Mouse (Mus musculus): ENCODE results near the gene Arhgef25. TPM values are rescaled to one million over a fixed set of nuclear protein-coding genes. Genes with fewer than 3 reads are reported as not detected.

Arhgef25 gene
- total RNA-seq (2023), result under 1 TPM in 1 of 2 experiments, not detected in 1; 0.55 TPM

GRCm38 (mm10) chr10:127189651-127190381, at the start of gene Arhgef25:
Arhgef25 (minus strand) TSS chr10:127190083.

DNA sequence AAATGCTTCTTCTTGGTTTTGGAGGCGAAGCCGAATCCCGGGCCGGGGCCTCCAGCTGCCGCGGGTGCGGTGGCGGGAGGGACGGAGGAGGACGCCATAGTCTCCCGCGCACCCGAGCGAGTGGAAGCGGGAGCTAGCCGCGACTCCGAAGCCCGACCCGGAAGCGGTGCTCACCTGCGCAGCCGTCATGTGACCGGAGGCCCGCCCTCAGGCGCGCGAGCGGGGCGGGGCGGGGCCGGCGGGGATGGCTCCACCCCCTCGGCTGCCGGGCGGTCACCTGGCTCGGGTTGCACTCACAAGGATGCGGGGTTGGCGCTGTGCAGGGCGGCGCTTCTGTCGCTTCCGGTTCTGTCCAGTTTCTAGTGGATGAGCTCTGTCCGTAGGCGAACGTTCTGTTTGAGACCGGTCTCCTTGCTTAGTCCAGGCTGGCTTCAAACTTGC, 21.6 kb upstream of the Arhgef25 start, which contains the start of gene Pip4k2c:
TSS of gene Pip4k2c (minus strand) at position 172 of the 441 bp plus-strand sequence.

DNA sequence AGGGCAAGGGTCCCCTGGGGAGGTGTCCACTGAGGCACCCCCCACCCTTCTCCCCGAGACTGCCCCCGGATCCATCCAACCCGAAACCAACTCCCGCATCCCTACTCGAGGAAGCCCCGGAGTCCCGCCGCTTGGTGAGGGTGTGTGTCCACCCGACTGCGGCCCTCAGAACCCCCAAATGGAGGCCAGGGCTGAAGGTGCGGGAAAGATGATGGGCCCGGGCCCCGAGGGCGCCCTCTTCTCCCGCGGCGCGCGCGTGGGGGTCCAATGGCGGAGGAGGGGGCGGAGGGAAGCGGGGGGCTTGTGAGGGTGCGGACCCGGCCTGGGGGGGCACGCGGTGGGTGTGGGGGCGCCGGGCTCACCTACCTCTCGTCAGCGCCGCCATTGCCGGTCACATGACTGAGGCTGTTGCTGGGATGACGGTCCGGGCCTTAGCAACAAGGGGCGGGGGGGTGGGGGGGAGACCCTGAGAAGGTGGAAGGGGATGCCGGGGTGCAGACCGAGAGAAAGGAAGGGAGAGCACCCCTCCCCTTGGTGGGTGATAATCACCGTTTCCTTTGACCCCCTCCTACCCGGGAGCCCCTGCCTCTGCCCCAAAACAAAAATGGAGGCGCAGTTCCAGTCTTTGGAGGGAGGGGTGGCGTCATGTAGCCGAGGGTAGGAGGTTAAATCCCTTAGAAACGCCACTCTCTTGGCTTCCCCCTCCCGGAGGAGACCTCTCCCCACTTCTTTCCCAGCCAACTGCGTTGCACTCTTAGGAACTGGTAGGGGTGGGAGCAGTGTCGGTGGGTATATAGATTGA, 5.6 kb upstream of the Arhgef25 start, which contains the start of gene Dtx3:
TSS of gene Dtx3 (minus strand) at position 401 of the 802 bp plus-strand sequence.

GRCm38 (mm10) chr10:127179871-127180694, 9.8 kb downstream of the Arhgef25 start, which contains the start of gene Slc26a10:
Slc26a10 (minus strand) TSS chr10:127180645.

GRCm38 (mm10) chr10:127164631-127165353, 25.1 kb downstream of the Arhgef25 start, which contains the start of gene B4galnt1:
B4galnt1 (plus strand) TSS chr10:127165225.

Other genes starting within 250 kb of the Arhgef25 start
- 100 to 1,000 TPM; 124 to 130 TPM for gene Ctdsp2, start 211.4 kb downstream of the Arhgef25 start, total RNA-seq (2023)
- under 1 TPM; 0.16 to 0.30 TPM for gene Avil, start 189.4 kb downstream of the Arhgef25 start, total RNA-seq (2023)
- gene Tsfm, start 159.2 kb downstream of the Arhgef25 start, total RNA-seq (2023), result 10 to 100 TPM; 12.8 to 15.0 TPM
- gene Mettl1, start 148.7 kb downstream of the Arhgef25 start, total RNA-seq (2023), result 1 to 10 TPM; 4.2 to 7.2 TPM
- gene Eef1akmt3, start 148.6 kb downstream of the Arhgef25 start, total RNA-seq (2023), result under 1 TPM in 1 of 2 experiments, not detected in 1; 0.30 TPM
- gene Cyp27b1, start 141.8 kb downstream of the Arhgef25 start, total RNA-seq (2023), result not detected
- under 1 TPM in 1 of 2 experiments, not detected in 1; 0.15 TPM for gene March9, start 129.9 kb downstream of the Arhgef25 start, total RNA-seq (2023)
- gene Cdk4, start 126.5 kb downstream of the Arhgef25 start, total RNA-seq (2023), result 10 to 100 TPM; 74.8 to 91.0 TPM
- 10 to 100 TPM; 66.0 to 66.3 TPM for gene Tspan31, start 119.8 kb downstream of the Arhgef25 start, total RNA-seq (2023)
- gene Agap2, start 114.8 kb downstream of the Arhgef25 start, total RNA-seq (2023), result 10 to 100 TPM; 32.9 to 33.7 TPM
- gene Os9, start 69.0 kb downstream of the Arhgef25 start, total RNA-seq (2023), result 100 to 1,000 TPM; 136 to 140 TPM
- 100 to 1,000 TPM; 257 to 262 TPM for gene B4galnt1, start 24.9 kb downstream of the Arhgef25 start, total RNA-seq (2023)
- not detected for gene Slc26a10, start 9.4 kb downstream of the Arhgef25 start, total RNA-seq (2023)
- gene Dtx3, start 5.6 kb upstream of the Arhgef25 start, total RNA-seq (2023), result 10 to 100 TPM; 24.6 to 28.6 TPM
- gene Pip4k2c, start 21.5 kb upstream of the Arhgef25 start, total RNA-seq (2023), result 10 to 100 TPM; 20.6 to 21.1 TPM
- 1 to 10 TPM; 2.4 to 3.3 TPM for gene Kif5a, start 73.3 kb upstream of the Arhgef25 start, total RNA-seq (2023)
- gene Dctn2, start 76.3 kb upstream of the Arhgef25 start, total RNA-seq (2023), result 100 to 1,000 TPM; 111 to 113 TPM
- gene Mbd6, start 98.9 kb upstream of the Arhgef25 start, total RNA-seq (2023), result 100 to 1,000 TPM; 116 to 118 TPM
- 10 to 100 TPM; 37.6 to 42.2 TPM for gene Mars, start 121.7 kb upstream of the Arhgef25 start, total RNA-seq (2023)
- gene Arhgap9, start 131.9 kb upstream of the Arhgef25 start, total RNA-seq (2023), result 100 to 1,000 TPM; 216 to 240 TPM
- under 1 TPM in 1 of 2 experiments, not detected in 1; 0.66 TPM for gene Gli1, start 151.9 kb upstream of the Arhgef25 start, total RNA-seq (2023)
- not detected for gene Inhbe, start 164.3 kb upstream of the Arhgef25 start, total RNA-seq (2023)
- not detected for gene Inhbc, start 180.3 kb upstream of the Arhgef25 start, total RNA-seq (2023)
- gene R3hdm2, start 190.2 kb upstream of the Arhgef25 start, total RNA-seq (2023), result 100 to 1,000 TPM in 1 of 2 experiments, 10 to 100 TPM in 1; 98.4 to 116 TPM

Measured in monocyte, adult 59 days (primary cell).